Mouse (Mus musculus) midbrain, embryonic 14.5 days (tissue): ENCODE measurements at regions not wholly inside any gene's neighbourhood (a gene's known extent, or its start where the extent isn't known, plus 50 kb on each side); places are given as distances from the start of the nearest gene placed in this dataset.
A peak's percentile ranks its signal among the peaks of the same experiment; 100 is the strongest.

ENCODE experiments used
- ATAC-seq: fragments of 200-750 bp; cut with Nextera tagmentation; 2 replicates; pipeline ENCODE4 v1.8.0; 2017; ENCODE audit warnings: moderate number of reproducible peaks, moderate library complexity; ENCODE audit not compliant: low FRiP score, low TSS enrichment
- DNase-seq: peaks from one replicate; pipeline ENCODE4 v3.0.0-alpha.2; 2015
- H3K27ac ChIP-seq: fragments of 300-500 bp; sonication (generic); replicated peaks from 2 replicates; pipeline ENCODE4 v1.5.1; 2014; ENCODE audit warnings: mild to moderate bottlenecking, low read depth, low read length, moderate library complexity
- H3K27me3 ChIP-seq: fragments of 300-500 bp; sonication (generic); 2 replicates; pipeline ENCODE4 v1.6.1; 2014; ENCODE audit warnings: low read length, control low read depth, mixed read lengths; ENCODE audit not compliant: control insufficient read depth, insufficient read depth
- H3K36me3 ChIP-seq: fragments of 300-500 bp; sonication (generic); 2 replicates; pipeline ENCODE4 v1.6.1; 2014; ENCODE audit warnings: low read length, control low read depth; ENCODE audit not compliant: control insufficient read depth, insufficient read depth
- H3K4me1 ChIP-seq: fragments of 300-500 bp; sonication (generic); 2 replicates; pipeline ENCODE4 v1.6.1; 2014; ENCODE audit warnings: mild to moderate bottlenecking, antibody characterized with exemption, low read length, control low read depth; ENCODE audit not compliant: control insufficient read depth, insufficient read depth
- H3K4me2 ChIP-seq: fragments of 300-500 bp; sonication (generic); 2 replicates; pipeline ENCODE4 v1.6.1; 2014; ENCODE audit warnings: mild to moderate bottlenecking, low read length, moderate library complexity
- H3K4me3 ChIP-seq: fragments of 300-500 bp; sonication (generic); replicated peaks from 2 replicates; pipeline ENCODE4 v1.5.1; 2014; ENCODE audit warnings: low read depth, low read length
- H3K9ac ChIP-seq: fragments of 300-500 bp; sonication (generic); replicated peaks from 2 replicates; pipeline ENCODE4 v1.6.1; 2014; ENCODE audit warnings: mild to moderate bottlenecking, low read length, moderate library complexity
- H3K9me3 ChIP-seq: fragments of 300-500 bp; sonication (generic); 2 replicates; pipeline ENCODE4 v1.6.1; 2016; ENCODE audit warnings: low read length, control low read depth, mixed read lengths; ENCODE audit not compliant: control insufficient read depth
- WGBS: fragments of 180-500 bp; shearing (Covaris S2); extraction: QIAGEN DNeasy Blood & Tissue Kit; methylation state at CpG from one replicate; pipeline ENCODE4 v1.1.7; 2014; 5-methylcytosine and 5-hydroxymethylcytosine counted together

DNA sequence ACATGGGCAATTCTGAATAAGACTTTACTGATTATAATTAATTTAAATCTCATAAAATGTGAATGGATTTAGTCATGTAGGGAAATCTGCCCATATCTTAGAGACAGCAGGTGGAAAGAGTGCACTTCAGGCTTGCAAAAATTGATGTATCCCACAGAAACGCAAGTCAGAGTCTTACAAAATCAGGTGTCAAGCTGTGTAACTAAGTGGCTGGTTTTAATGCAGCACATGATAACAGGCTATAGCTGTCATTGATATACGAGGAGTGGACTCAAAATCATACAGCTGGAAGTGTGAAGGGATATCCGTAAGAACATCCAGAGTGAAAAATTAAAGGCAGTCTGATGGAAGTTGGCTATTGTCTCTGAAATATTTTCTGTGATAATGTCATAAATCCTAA lies 408.6 kb downstream of the Casp12 start:
- Histone ChIP-seq H3K27me3 (no peaks in the 10 kb centered on the region), H3K4me3 (no peak overlapping the region), H3K27ac (no peak overlapping the region), H3K4me2 (no peak overlapping the region), H3K9ac (no peak overlapping the region), H3K36me3 (no peaks in the 10 kb centered on the region), H3K9me3 (peaks cover 5% of the 10 kb centered on the region; the same call in 1 of the 2 replicates), H3K4me1 (peaks cover 5% of the 10 kb centered on the region)
- no peak for ATAC-seq
- WGBS, result 64% methylated on average over 3 of the region's 3 CpGs
- peak; percentile 16 for DNase-seq

DNA sequence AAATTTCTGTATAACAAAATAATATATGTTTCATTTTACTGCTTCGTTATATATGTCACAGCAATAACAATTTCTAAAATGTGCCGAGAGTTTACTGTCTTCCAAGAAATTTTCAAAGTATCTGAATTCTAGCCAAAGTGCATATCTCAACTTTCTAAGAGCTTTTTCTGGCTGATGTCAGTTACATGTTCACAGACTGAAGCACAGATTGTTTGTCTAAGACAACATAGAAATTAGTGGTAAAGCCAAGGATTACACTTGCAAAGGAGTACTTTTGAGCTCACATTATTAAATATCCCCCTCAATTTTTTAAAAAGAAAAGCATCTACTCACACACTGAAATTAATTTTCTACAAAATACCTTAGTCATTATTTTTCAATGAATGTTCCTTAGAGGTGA lies 407.2 kb upstream of the Pdgfd start:
- Histone ChIP-seq H3K9ac (no peak overlapping the region), H3K4me3 (no peak overlapping the region), H3K27ac (no peak overlapping the region), H3K27me3 (no peaks in the 10 kb centered on the region), H3K9me3 (0 out of 2 replicates have a peak, but pooled peaks cover 5% of the 10 kb centered on the region), H3K36me3 (no peaks in the 10 kb centered on the region), H3K4me2 (no peak overlapping the region), H3K4me1 (no peaks in the 10 kb centered on the region)
- WGBS, result 90% methylated on average over 2 of the region's 2 CpGs
- ATAC-seq (no peak), DNase-seq (no peak)

DNA sequence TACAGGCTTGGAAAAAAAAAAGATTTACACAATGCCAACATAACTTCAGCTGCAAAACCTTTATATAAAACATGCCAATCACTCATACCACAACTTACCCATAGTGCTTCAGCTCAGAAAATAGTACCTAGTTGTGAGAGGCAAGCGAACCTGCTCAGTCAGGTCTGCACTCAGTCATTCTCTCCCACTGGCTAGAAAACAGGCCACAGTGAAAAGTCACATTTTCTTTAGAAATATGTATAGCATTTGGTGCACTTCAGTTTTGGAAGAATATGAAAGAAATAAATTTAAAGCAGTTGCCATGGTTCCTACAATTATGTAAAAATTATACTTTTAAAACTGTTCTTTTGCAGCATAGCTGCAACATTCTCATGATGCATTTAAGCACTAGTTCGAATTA lies 398.5 kb upstream of the Pdgfd start:
- no peak overlapping the region for H3K4me3 ChIP-seq
- ATAC-seq, result no peak
- no peak overlapping the region for H3K4me2 ChIP-seq
- H3K27me3 ChIP-seq, result no peaks in the 10 kb centered on the region
- H3K9me3 ChIP-seq, result no peaks in the 10 kb centered on the region
- no peak overlapping the region for H3K9ac ChIP-seq
- H3K27ac ChIP-seq, result no peak overlapping the region
- 94% methylated on average over 2 of the region's 2 CpGs for WGBS
- H3K4me1 ChIP-seq, result no peaks in the 10 kb centered on the region
- no peak for DNase-seq
- no peaks in the 10 kb centered on the region for H3K36me3 ChIP-seq

DNA sequence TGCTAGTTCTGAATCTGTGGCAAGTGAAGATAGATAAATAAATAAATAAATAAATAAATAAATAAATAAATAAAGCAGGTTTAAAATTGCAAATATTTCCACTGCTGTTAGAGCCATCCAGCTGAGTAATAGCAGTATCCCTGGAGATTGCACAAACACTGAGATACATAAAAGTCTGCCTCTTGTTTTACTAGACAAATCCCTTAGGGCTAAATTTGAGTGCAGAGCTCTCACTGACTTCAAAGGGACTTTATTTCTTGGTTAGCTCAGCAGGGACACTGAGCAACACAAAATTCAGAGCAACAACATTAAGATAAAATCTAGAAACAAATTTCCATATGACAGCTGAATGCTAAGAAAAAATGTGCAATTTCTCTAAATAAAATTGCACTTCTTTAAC lies 397.2 kb upstream of the Pdgfd start:
- H3K9me3 ChIP-seq, result no peaks in the 10 kb centered on the region
- H3K9ac ChIP-seq, result no peak overlapping the region
- no peak overlapping the region for H3K4me3 ChIP-seq
- no peaks in the 10 kb centered on the region for H3K4me1 ChIP-seq
- no peaks in the 10 kb centered on the region for H3K27me3 ChIP-seq
- no peak overlapping the region for H3K27ac ChIP-seq
- ATAC-seq (no peak), DNase-seq (peak; percentile 15)
- H3K4me2 ChIP-seq, result no peak overlapping the region
- no peaks in the 10 kb centered on the region for H3K36me3 ChIP-seq
